Mouse (Mus musculus): ENCODE measurements around the gene Olfr1438-ps1. TPM values are rescaled to one million over a fixed set of nuclear protein-coding genes. Genes with fewer than 3 reads are reported as not detected.
"Not testable (repeated sequence)": the region's sequence is repeated elsewhere in the genome, so short reads cannot be mapped to it uniquely, and the experiment has no call there.

Gene Olfr1438-ps1
- total RNA-seq (2015; ENCODE audit: low replicate concordance) (not detected in 2 replicates), total RNA-seq (2017; ENCODE audit: low replicate concordance) (not detected in 2 replicates)

DNA sequence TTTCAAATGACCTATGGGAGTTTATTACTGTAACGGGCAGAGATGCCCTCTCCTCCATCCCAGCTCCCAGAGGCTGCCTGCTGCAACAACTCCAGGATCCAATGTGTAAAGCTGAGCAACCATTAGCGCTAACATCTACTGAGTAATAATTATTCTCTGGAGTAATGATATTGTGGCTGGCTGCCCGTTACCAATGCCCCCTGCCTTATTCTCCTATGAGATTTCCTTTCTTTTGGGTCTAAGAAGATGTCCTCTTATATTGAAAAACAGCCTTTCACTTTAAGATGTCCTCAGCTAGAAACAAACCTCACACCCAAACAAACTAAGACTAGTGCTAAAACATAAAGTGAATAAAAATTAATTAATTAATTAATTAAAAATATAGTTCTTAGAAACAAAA is at the start of gene Olfr1438-ps1:
TSS of gene Olfr1438-ps1 (minus strand) at position 101 of the 400 bp plus-strand sequence.
- ATAC-seq (replicated peaks; ENCODE audit: low FRiP score, poor library complexity, severe bottlenecking), result no peak

- ATAC-seq (replicated peaks; ENCODE audit: low FRiP score, poor library complexity, severe bottlenecking), result no peak
These were observed 38.8 kb upstream of the Olfr1438-ps1 start for GRCm38 (mm10) chr19:12374465-12375025.

GRCm38 (mm10) chr19:12373004-12373403 is 37.3 kb upstream of the Olfr1438-ps1 start:
- ATAC-seq (replicated peaks; ENCODE audit: low FRiP score, poor library complexity, severe bottlenecking), result no peak

GRCm38 (mm10) chr19:12325001-12325400 is 10.7 kb downstream of the Olfr1438-ps1 start, which contains the start of gene Olfr1437:
TSS of gene Olfr1437 (minus strand) at chr19:12325101.
- no peak for ATAC-seq (replicated peaks; ENCODE audit: low FRiP score, poor library complexity, severe bottlenecking)

- ATAC-seq (replicated peaks; ENCODE audit: low FRiP score, poor library complexity, severe bottlenecking), result not testable (repeated sequence)
These were observed 36.7 kb downstream of the Olfr1438-ps1 start, which contains the start of gene Olfr1436 for GRCm38 (mm10) chr19:12299030-12299429. TSS of gene Olfr1436 (minus strand) at chr19:12299130.

DNA sequence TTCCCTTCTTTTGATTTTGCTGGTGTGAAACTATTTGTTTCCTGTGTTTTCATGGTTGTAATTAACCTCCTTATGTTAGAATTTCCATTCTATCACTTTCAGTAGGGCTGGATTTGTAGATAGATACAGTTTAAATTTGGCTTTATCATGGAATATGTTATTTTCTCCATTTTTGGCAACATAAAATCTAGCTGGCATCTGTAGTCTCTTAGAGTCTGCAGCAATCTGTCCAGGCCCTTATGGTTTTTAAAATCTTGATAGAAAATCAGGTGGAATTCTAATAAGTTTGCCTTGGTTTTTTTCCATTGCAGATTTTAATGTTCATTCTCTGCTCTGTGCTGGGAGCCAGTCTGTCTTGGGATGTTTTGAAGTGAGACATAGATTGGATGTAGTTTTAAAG is 42.7 kb downstream of the Olfr1438-ps1 start:
- no peak for ATAC-seq (replicated peaks; ENCODE audit: low FRiP score, poor library complexity, severe bottlenecking)

GRCm38 (mm10) chr19:12279554-12279953 is 56.2 kb downstream of the Olfr1438-ps1 start, which contains the start of gene Olfr1434:
TSS of gene Olfr1434 (plus strand) at chr19:12279854.
- ATAC-seq (replicated peaks; ENCODE audit: low FRiP score, poor library complexity, severe bottlenecking), result no peak

Other genes starting within 250 kb of the Olfr1438-ps1 start
- not detected in 2 replicates for gene Olfr1426, start 243.9 kb downstream of the Olfr1438-ps1 start, total RNA-seq (2015; ENCODE audit: low replicate concordance)
- gene Olfr1426, start 243.9 kb downstream of the Olfr1438-ps1 start, total RNA-seq (2017; ENCODE audit: low replicate concordance), result not detected in 2 replicates
- not detected in 2 replicates for gene Olfr1427, start 232.6 kb downstream of the Olfr1438-ps1 start, total RNA-seq (2015; ENCODE audit: low replicate concordance)
- gene Olfr1427, start 232.6 kb downstream of the Olfr1438-ps1 start, total RNA-seq (2017; ENCODE audit: low replicate concordance), result not detected in 2 replicates
- gene Olfr1428, start 220.0 kb downstream of the Olfr1438-ps1 start, total RNA-seq (2015; ENCODE audit: low replicate concordance), result not detected in 2 replicates
- gene Olfr1428, start 220.0 kb downstream of the Olfr1438-ps1 start, total RNA-seq (2017; ENCODE audit: low replicate concordance), result not detected in 2 replicates
- gene Olfr76, start 212.7 kb downstream of the Olfr1438-ps1 start, total RNA-seq (2015; ENCODE audit: low replicate concordance), result not detected in 2 replicates
- not detected in 2 replicates for gene Olfr76, start 212.7 kb downstream of the Olfr1438-ps1 start, total RNA-seq (2017; ENCODE audit: low replicate concordance)
- gene Olfr1555-ps1, start 165.8 kb downstream of the Olfr1438-ps1 start, total RNA-seq (2015; ENCODE audit: low replicate concordance), result not detected in 2 replicates
- not detected in 2 replicates for gene Olfr1555-ps1, start 165.8 kb downstream of the Olfr1438-ps1 start, total RNA-seq (2017; ENCODE audit: low replicate concordance)
- gene Olfr1431, start 135.3 kb downstream of the Olfr1438-ps1 start, total RNA-seq (2015; ENCODE audit: low replicate concordance), result not detected in 2 replicates
- gene Olfr1431, start 135.3 kb downstream of the Olfr1438-ps1 start, total RNA-seq (2017; ENCODE audit: low replicate concordance), result not detected in 2 replicates
- gene Olfr1432, start 103.3 kb downstream of the Olfr1438-ps1 start, total RNA-seq (2015; ENCODE audit: low replicate concordance), result not detected in 2 replicates
- not detected in 2 replicates for gene Olfr1432, start 103.3 kb downstream of the Olfr1438-ps1 start, total RNA-seq (2017; ENCODE audit: low replicate concordance)
- gene Olfr262, start 94.3 kb downstream of the Olfr1438-ps1 start, total RNA-seq (2015; ENCODE audit: low replicate concordance), result not detected in 2 replicates
- gene Olfr262, start 94.3 kb downstream of the Olfr1438-ps1 start, total RNA-seq (2017; ENCODE audit: low replicate concordance), result not detected in 2 replicates
- gene Olfr235, start 74.9 kb downstream of the Olfr1438-ps1 start, total RNA-seq (2015; ENCODE audit: low replicate concordance), result not detected in 2 replicates
- gene Olfr235, start 74.9 kb downstream of the Olfr1438-ps1 start, total RNA-seq (2017; ENCODE audit: low replicate concordance), result not detected in 2 replicates
- gene Olfr1434, start 56.1 kb downstream of the Olfr1438-ps1 start, total RNA-seq (2015; ENCODE audit: low replicate concordance), result not detected in 2 replicates
- not detected in 2 replicates for gene Olfr1434, start 56.1 kb downstream of the Olfr1438-ps1 start, total RNA-seq (2017; ENCODE audit: low replicate concordance)
- not detected in 2 replicates for gene Olfr1436, start 36.8 kb downstream of the Olfr1438-ps1 start, total RNA-seq (2015; ENCODE audit: low replicate concordance)
- gene Olfr1436, start 36.8 kb downstream of the Olfr1438-ps1 start, total RNA-seq (2017; ENCODE audit: low replicate concordance), result not detected in 2 replicates
- gene Olfr1437, start 10.8 kb downstream of the Olfr1438-ps1 start, total RNA-seq (2015; ENCODE audit: low replicate concordance), result not detected in 2 replicates
- gene Olfr1437, start 10.8 kb downstream of the Olfr1438-ps1 start, total RNA-seq (2017; ENCODE audit: low replicate concordance), result not detected in 2 replicates
- gene Olfr1440, start 51.4 kb upstream of the Olfr1438-ps1 start, total RNA-seq (2015; ENCODE audit: low replicate concordance), result not detected in 2 replicates
- not detected in 2 replicates for gene Olfr1440, start 51.4 kb upstream of the Olfr1438-ps1 start, total RNA-seq (2017; ENCODE audit: low replicate concordance)
- gene Olfr1441, start 81.5 kb upstream of the Olfr1438-ps1 start, total RNA-seq (2015; ENCODE audit: low replicate concordance), result not detected in 2 replicates
- not detected in 2 replicates for gene Olfr1441, start 81.5 kb upstream of the Olfr1438-ps1 start, total RNA-seq (2017; ENCODE audit: low replicate concordance)
- not detected in 2 replicates for gene Pfpl, start 92.0 kb upstream of the Olfr1438-ps1 start, total RNA-seq (2015; ENCODE audit: low replicate concordance)
- not detected in 2 replicates for gene Pfpl, start 92.0 kb upstream of the Olfr1438-ps1 start, total RNA-seq (2017; ENCODE audit: low replicate concordance)
- 61.6 and 71.0 TPM in 2 replicates for gene Mpeg1, start 124.9 kb upstream of the Olfr1438-ps1 start, total RNA-seq (2015; ENCODE audit: low replicate concordance)
- 23.0 and 36.1 TPM in 2 replicates for gene Mpeg1, start 124.9 kb upstream of the Olfr1438-ps1 start, total RNA-seq (2017; ENCODE audit: low replicate concordance)
- gene Dtx4, start 165.5 kb upstream of the Olfr1438-ps1 start, total RNA-seq (2015; ENCODE audit: low replicate concordance), result 5.8 and 7.1 TPM in 2 replicates
- 1.2 and 2.6 TPM in 2 replicates for gene Dtx4, start 165.5 kb upstream of the Olfr1438-ps1 start, total RNA-seq (2017; ENCODE audit: low replicate concordance)
- 154 and 179 TPM in 2 replicates for gene Fam111a, start 209.8 kb upstream of the Olfr1438-ps1 start, total RNA-seq (2015; ENCODE audit: low replicate concordance)
- 182 and 186 TPM in 2 replicates for gene Fam111a, start 209.8 kb upstream of the Olfr1438-ps1 start, total RNA-seq (2017; ENCODE audit: low replicate concordance)

All from erythroid progenitor cell, adult 5-6 weeks (primary cell).